Mouse (Mus musculus): ENCODE measurements around the gene Src. TPM values are rescaled to one million over a fixed set of nuclear protein-coding genes. Genes with fewer than 3 reads are reported as not detected.

Src gene
- total RNA-seq, 4 experiments from 2014 or later: 3.2 to 4.9 (median 3.7) TPM

DNA sequence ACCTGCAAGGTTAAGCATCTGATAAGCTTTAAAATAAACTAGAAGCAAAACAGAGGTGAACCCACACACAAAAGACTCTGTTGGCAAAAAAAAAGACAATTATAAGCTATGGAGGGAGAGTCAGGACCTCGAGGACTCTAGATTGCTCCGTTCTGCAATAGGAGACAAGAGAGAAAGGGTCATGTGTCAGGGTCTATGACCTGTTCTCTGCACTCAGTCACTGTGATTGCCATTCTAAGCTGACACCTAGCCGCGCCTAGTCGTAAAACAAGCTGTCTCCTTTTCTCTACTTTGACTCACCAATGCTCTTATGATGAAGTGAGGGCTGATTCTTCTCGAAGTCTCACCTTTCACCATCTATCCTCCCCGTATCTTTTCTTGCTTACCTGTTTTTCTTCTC is 5.7 kb upstream of the Src start:
- no peak for DNase-seq (ENCODE audit: low spot score)

DNA sequence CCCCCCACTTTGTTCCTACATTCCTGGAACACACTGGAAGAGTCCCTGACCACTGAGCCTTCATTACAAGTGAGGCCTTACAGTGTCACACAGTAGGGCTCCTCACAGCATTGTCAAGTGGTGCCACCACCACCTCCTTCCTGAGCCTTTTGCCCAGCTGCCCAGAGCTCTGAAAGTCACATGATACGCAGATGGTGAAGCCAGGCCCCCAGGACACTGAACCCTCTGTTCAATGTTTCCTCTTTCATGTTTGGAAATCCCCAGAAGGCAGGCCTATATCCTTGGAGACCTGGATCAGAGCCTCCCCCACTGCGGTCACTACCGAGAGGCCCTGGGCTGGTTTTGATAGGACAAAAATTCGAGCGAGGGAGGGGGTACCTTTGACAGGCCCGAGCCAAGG is 1.0 kb upstream of the Src start:
- DNase-seq (ENCODE audit: low spot score): no peak

DNA sequence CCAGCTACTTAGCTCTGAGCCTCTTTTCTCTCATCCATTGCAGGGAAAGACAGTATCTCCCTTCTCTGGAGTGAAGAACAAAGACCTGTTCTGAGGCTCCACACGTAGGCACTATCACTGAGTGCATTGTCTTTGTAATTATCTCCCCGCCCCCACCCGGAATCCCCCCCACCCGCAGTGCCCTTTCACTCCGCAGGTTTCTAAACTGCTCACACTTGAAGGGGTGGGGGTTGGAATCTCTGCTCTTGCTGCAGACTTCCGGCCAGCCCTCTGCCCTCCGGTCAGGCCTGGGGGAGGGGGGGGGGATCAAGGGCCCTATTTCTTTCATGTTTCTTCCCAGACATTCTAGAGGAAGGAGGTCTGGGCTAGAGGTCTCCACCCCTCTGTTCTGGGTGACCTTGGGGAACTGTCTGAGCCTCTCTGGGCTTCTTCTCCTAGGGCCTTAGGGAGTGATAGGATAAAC is 396 bp downstream of the Src start:
- no peak for DNase-seq (ENCODE audit: low spot score)

DNA sequence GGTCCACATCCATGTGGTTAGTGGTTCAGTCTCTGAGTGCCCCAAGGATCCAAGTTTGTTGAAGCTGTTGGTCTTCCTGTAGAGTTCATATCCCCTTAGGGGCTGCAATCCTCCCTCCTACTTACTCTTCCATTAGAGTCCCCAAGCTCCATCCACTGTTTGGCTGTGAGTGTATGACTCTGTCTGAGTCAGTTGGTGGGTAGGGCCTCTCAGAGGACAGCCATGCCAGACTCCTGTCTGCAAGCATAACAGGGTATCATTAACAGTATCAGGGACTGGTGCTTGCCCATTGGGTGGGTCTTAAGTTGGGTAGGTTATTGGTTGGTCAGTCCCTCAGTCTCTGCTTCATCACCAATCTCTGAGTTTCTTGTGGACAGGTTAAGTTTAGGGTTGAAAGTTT is 1.3 kb downstream of the Src start:
- DNase-seq (ENCODE audit: low spot score): no peak

DNA sequence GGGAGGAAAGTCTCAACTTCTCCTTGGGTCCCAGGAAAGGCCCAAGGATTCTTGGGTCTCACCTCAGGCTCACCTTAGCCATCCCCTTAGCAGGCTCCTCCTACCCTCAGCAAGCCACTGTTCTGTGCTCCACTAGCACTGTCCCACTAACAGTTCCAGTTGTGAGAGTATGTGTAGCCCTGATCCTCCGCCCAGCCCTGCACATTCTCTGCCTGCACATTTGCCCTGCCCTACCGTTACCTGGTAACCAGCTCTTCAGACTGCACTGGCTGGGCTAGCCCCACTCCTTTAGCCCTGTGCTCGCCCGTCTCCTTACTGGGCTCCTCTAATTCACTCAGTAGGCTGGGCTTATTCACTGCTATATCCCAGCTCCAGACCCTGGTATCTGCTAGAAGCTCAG is 2.2 kb downstream of the Src start:
- DNase-seq (ENCODE audit: low spot score): no peak

DNA sequence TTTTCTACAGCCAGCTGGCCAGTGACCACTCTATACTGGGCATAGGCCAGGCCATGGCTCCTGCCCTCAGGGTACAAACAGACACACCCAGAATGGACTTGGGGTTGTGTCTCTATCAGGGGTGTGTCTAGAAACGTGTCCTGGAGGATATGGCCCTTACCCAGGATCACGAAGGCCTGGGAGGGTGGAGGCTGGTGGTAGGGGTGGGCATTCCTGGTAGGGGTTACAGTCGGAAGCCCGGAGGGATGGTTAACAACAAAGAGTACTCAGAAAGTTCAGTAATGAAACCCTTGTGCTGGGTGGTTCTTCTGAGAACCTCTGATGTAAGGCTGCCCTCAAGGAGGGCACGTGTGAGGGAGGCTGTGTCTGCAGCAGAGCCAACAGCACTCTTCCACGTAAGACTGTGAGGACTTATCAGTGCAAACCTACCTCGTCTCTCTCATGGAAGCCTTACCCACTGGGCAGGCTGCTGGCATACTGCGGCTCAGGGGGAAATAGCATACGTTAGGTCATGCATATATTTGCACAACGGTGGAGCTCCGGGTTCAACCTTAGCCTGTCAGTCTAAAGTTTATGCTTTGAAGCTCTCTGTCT is 3.9 kb downstream of the Src start:
- no peak for DNase-seq (ENCODE audit: low spot score)

DNA sequence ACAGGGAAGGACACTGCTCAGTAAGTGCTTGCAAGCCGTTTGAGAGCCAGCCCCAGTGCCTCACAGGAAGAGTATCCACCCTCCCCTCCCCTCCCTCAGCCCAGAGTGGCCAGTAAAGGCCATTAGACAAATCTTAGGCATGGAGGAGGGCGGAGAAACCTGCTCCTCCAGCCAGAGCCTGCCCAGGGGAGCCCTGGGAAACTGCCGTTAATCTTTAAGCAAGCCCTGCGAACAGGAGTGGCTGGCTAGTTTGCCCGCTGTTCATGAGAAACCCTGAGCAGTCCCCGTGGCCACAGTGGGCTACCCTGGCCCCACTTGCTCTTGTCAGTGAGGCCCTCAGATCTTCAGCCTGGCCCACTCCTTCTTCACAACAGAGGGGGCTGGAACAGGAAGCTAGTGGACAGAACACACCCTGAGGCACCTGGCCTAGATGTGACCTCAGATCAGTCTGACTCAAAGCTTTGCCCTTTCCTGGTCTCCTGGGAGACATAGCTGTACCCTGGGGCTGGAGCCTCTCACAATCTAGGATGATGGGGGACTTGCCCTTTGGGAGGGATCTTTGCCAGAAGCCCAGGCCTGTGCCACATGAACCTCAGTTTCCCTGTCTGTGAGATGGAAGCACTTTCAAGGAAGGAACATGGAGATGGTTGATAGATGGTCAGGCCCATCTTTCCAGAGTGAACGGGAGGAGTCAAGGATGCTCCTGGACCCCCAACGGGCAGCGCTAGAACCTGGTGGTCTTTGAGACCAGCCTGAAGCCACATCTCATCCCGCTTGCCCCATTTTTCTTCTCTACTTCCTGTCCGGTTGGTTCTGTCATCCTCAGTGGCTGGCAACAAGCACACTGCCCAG is 4.8 kb downstream of the Src start:
- no peak for DNase-seq (ENCODE audit: low spot score)

DNA sequence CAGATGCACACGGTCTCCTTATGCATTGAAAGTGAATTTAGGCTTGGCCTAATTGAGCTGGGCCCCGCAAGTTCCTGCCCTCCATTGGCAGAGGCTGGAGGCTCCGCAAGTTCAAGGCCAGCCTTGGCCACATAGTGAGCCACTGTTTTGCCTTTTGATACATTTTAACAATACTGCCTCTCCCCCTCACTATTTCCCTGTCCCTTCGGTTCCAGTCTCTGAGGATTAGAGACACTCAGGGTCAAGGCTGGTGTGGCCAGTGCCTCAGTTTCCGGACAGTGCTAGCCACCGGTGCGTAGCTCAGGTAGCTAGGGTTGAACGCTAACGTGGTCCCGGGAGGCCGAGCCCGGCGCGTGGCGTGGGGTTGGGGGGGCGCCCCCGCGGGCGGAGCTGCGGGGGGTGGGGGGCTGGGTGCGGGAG is 5.5 kb downstream of the Src start:
- no peak for DNase-seq (ENCODE audit: low spot score)

DNA sequence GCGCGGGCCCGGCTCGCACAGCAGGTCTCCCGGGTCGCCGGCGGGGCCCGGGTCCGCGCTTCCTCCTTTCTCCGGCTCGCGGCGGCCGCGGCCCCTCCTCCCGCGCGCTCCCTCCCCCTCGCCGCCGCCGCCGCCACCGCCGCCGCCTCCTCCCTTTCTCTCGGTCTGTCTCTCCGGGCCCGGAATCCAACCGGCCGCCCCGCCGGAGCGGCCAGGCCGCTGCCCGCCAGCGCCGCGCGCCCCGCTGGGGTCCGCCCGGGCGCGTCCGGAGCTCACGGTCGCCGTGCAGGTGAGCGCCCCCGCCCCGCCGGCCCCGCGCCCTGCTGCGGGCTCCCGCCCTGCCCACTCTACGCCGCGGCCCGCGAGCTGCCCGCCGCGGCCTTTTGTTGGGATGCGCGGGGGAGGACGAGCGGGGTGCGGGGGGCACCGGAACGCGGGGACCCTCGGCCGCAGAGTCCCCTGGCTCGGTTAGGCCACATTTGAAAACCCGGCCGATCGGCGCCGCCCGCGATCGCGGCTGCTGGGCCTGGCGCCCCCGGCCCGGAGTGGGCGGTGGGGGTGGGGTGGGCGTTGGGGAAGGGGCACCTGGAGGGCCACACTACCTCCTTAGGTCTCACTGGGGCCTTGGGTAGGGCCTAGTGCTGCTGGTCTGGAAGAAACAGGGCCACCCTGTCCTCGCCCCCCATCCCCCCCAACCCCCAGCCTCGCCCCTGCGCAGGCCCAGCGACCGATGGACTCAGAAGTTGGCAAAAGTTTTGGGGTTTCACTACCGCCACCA is 6.1 kb downstream of the Src start:
- no peak for DNase-seq (ENCODE audit: low spot score)

DNA sequence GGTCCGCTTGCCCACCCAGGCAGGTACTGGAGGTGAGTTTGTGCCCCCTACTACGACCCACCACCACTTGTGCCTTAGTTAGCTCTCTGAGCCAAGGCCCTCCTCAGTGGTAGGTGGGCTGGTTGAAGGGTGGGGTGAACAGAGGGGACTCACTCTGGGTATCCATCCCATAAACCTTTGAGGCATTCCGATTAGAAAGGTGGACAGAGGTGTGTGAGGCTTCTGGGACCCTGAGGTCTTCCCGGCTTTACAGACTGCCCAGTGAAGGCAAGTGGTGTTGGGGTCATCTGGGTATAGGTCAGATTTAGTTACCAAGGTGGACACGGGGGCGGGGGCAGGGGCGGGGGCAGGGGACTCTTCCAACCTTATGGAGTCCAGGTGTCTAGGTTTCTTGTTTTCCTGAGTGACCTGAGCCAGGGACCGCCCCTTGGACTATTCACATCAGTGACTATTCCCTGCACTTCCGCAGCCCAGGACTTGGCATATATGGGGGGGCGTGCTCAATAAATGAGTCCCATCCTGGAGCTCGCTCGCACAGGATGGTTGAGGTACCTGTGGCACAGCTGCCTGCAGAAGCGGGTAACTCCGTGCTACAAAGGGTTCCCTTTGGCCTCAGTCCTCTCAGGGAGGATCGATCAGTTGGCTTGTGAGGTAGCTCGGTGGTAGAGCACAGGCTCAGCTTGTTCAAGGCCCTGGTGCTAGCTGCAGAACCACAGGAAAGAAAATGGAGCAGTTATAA is 6.8 kb downstream of the Src start:
- DNase-seq (ENCODE audit: low spot score): no peak

DNA sequence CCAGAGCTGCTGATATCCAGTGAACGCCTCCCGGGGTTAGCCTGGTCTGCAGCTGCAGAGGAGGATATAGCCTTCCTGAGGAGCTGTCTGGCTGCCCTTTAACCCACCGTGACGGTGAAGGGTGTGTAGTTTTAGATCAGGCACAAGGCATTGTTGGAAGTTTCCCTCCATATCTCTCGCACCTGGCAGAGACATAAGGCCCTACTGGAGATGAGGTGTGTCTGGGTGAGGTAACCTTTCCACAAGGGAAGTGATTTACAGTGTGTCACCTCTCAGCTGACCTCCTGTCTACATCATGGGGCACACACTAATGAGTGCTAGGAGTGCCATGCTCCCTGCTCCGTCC is 7.4 kb downstream of the Src start:
- DNase-seq (ENCODE audit: low spot score): no peak

DNA sequence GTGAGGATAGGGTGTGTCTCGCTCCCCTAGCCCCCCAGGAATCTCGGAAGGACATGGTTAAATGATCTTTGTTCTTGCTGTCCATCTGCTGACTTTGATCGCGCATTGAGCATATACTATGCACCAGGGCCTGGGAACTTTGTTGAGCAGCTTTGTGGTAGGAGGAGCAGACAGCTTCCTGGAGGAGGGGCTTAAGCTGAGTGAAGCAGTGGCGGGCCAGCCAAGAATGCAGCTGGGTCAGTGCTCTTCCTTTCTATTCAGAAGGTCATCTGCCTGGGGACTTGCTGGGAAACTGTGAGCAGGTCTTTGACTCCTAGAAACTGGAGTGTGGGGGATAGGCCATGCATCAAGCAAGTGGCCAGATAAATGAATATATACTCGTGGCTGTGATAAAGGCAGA is 7.9 kb downstream of the Src start:
- peak; percentile 35 for DNase-seq (ENCODE audit: low spot score)

DNA sequence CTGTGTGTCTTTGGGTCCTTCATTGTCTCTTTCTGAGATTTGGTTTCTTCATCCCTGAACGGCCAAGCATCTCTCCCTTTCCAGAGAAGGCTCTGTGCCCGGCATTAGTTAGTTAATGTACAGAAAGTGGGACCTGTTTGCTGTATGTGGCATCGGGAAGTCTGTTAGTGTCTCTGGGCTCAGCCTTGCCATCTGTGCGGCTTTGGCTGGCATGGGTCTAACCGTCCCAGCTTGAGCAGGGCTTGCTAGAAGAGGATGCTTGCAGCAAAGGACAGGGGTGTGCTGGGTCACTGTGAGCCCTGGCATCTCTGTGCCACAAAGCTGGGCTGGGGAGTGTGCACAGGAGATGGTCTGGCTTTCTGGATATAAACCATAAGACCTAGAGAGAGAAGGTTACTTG is 8.9 kb downstream of the Src start:
- no peak for DNase-seq (ENCODE audit: low spot score)

DNA sequence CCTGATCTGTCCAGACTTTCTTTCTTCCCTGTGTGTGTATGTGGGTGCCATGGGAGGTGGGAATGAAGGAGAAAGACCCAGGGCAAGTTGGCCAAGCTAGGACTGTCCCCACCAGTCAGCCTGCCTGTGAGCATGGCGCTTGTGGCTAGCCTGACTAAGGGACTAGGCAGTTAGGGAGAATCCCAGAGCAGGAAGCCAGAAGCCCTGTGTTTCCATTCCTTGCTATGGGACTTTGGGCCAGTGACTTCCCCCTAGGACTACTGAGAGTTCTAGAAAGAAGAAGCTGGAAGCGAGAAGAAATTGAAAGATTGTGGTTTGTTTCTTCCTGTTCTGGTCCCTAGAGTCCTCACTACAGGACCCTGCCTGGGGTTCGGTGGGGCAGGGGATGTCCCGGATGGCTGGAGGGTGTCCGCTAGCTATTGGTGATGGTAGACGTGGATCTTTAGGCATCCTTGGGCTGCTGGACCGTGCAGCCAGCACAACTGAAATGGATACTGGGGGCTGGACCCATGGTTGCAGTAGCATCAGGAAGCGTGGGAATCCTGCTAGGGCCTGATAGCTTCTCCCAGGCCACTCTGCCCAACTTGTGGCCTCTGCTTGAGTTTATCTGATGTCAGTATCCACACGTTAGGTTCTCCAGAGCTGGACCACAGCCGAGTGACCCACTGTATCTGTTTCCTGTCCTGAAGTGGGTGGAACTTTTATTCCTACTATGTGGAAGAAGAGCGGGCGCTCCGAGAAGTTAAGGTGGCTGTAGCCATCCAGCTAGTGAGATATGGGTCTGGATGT is 10.3 kb downstream of the Src start:
- DNase-seq (ENCODE audit: low spot score): no peak

DNA sequence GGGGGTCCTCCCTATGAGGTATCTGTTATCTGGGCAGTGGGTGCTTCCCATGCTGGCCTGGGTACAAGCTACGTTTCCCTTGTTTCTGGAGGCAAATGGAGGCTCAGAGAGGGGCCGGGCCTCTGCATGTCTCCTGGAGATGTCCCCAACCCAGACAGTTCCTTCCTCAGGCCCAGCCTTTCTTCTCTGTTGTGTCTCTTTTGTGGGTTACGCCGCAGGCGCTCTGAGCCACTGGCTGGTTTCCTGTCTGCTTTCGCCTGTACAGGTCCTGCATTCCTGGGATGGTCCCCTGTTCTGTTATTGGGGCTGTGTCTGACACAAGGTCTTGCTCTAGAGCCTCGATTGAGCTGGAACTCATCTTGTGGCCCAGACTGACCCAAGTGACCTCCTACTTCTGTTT is 11.5 kb downstream of the Src start:
- no peak for DNase-seq (ENCODE audit: low spot score)

DNA sequence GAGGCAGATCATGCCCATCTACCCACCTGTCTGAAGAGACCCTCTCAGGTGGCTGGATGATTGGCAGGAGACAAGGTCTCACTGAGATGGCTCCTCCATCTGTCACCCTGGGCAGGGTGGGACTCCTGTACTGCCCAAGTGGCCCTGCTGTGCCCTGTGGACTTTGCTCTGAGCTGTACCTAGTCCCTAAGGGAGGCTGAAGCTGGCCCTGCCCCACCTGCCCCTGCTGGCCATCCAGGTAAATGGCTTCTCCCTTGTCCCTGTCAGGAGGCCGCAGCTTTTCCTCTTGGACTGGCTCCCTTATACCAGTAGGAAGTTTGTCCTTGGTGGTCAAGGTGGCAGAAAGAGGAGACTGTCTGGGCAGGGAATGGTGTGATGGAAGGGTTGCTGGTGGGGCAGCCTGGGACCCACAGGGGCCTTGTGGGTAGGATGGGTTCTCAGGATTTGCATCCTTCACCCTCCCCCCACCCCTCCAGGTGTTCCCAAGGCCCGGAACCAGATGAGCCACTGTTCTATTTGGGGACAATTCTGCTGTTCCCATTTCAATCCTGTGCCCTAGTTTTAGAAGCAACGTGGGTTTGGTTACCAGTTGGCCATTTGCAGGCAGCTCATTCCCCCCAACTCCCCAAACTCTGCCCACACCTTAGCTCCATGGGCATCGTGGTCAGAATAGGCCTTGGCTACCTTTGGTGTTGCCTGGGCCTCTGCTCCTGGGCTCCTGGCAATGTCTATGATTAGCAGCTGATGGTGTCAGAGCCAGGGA is 12.6 kb downstream of the Src start:
- DNase-seq (ENCODE audit: low spot score): no peak

DNA sequence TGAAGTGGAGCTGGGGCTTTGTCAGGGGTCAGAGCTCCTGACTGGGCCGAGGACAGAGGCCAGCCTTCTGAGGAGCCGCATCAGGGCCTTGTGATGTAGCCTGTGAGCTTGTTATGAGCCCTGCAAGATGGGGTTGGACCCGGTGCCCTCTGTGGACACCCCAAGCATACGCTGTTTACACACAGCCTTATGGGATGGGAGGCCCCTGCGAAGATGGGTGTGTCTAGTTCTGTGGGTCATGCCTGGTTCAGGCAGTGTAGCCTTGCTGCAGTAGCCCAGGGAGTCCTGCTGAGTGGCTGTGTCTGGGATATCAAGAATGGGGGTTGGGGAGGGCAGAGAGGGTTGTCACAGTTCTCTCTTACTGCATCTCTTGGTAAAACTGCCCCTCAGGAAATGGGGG is 13.7 kb downstream of the Src start:
- no peak for DNase-seq (ENCODE audit: low spot score)

DNA sequence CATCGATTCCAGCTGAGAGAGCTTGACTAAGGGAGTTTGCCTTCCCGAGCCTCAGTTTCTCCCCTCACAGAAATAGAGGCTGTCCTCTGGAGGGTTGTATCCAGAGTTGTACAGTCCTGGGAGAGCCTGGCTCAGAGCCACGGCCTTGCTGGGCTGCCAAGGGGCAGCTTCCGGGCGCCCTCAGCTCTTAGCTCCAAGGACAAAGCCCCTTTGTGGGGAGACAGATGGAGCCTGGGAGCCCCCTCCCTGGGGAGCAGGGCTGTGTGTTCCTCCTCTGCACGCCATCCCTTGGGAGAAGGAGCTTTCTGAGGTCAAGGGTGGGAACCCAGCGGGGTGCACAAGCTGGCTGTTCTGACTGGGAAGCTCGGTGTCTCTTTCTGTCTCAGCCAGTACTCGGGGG is 14.2 kb downstream of the Src start:
- no peak for DNase-seq (ENCODE audit: low spot score)

DNA sequence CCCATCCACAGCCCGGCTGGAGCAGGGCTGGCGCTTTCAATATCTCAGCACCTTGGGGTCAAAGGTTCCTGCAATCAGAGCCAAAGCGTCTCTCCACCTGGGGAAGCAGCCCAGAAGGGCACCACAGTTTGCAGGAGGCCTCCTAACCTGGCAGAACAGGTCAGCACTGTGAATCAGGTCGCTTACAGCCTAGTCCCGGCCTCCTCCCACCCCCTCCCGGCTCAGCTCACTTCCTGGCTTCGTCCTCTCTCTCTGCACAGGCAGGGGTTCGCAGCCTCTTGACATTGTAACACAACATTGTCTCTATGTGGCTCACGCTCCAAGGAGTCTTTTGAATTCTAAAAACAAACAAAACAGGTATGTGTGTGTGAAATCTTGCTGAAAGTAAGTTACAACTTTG is 15.8 kb downstream of the Src start:
- no peak for DNase-seq (ENCODE audit: low spot score)

DNA sequence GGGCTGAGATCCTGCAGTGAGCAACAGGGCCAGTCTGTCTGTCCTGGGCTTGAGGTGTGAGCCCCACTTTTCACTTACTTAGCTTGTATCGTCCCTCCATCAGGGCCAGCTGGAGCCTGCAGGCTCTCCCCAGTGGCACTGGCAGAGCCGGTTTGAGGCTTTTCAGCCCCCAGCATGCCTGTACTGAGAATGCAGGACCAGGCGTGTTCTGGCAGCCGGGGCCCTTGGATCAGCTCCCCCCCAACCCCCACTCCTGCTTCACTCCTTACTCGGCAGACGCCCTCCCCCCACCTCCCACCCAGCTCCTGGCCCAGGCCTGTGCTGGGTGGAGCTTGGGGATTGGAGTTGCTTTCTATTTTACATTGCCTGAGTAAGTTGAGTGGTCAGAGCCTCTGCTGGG is 16.3 kb downstream of the Src start:
- no peak for DNase-seq (ENCODE audit: low spot score)

DNA sequence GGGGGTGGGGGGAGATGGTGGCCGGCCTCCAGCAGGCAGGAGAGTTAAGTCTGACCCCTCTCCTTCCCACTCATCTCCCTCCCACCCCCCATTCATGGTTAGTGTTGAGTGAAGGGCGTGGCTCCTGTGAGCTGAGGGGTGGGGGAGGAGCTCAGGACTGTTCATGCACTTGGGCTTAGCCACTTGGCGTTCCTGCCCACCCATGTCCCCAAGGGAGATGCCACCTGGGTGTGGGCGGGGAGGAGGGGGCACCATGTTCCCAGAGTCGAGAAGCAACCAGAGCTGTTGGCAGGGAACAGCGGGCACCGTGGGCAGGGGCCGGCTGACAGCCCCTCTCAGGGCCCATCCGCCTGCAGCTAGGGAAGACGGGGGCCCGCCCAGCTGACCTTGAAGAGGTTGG is 18.3 kb downstream of the Src start:
- DNase-seq (ENCODE audit: low spot score): no peak

Measured in heart, adult 8-10 months (tissue).